Mouse (Mus musculus) midbrain, embryonic 14.5 days (tissue): ENCODE measurements at regions not wholly inside any gene's neighbourhood (a gene's known extent, or its start where the extent isn't known, plus 50 kb on each side); places are given as distances from the start of the nearest gene placed in this dataset.

Experiments used
- ATAC-seq: fragments of 200-750 bp; cut with Nextera tagmentation; 2 replicates; pipeline ENCODE4 v1.8.0; 2017; ENCODE audit warnings: moderate number of reproducible peaks, moderate library complexity; ENCODE audit not compliant: low FRiP score, low TSS enrichment
- DNase-seq: peaks from one replicate; pipeline ENCODE4 v3.0.0-alpha.2; 2015
- H3K27ac ChIP-seq: fragments of 300-500 bp; sonication (generic); replicated peaks from 2 replicates; pipeline ENCODE4 v1.5.1; 2014; ENCODE audit warnings: mild to moderate bottlenecking, low read depth, low read length, moderate library complexity
- H3K27me3 ChIP-seq: fragments of 300-500 bp; sonication (generic); 2 replicates; pipeline ENCODE4 v1.6.1; 2014; ENCODE audit warnings: low read length, control low read depth, mixed read lengths; ENCODE audit not compliant: control insufficient read depth, insufficient read depth
- H3K36me3 ChIP-seq: fragments of 300-500 bp; sonication (generic); 2 replicates; pipeline ENCODE4 v1.6.1; 2014; ENCODE audit warnings: low read length, control low read depth; ENCODE audit not compliant: control insufficient read depth, insufficient read depth
- H3K4me1 ChIP-seq: fragments of 300-500 bp; sonication (generic); 2 replicates; pipeline ENCODE4 v1.6.1; 2014; ENCODE audit warnings: mild to moderate bottlenecking, antibody characterized with exemption, low read length, control low read depth; ENCODE audit not compliant: control insufficient read depth, insufficient read depth
- H3K4me2 ChIP-seq: fragments of 300-500 bp; sonication (generic); 2 replicates; pipeline ENCODE4 v1.6.1; 2014; ENCODE audit warnings: mild to moderate bottlenecking, low read length, moderate library complexity
- H3K4me3 ChIP-seq: fragments of 300-500 bp; sonication (generic); replicated peaks from 2 replicates; pipeline ENCODE4 v1.5.1; 2014; ENCODE audit warnings: low read depth, low read length
- H3K9ac ChIP-seq: fragments of 300-500 bp; sonication (generic); replicated peaks from 2 replicates; pipeline ENCODE4 v1.6.1; 2014; ENCODE audit warnings: mild to moderate bottlenecking, low read length, moderate library complexity
- H3K9me3 ChIP-seq: fragments of 300-500 bp; sonication (generic); 2 replicates; pipeline ENCODE4 v1.6.1; 2016; ENCODE audit warnings: low read length, control low read depth, mixed read lengths; ENCODE audit not compliant: control insufficient read depth
- WGBS: fragments of 180-500 bp; shearing (Covaris S2); extraction: QIAGEN DNeasy Blood & Tissue Kit; methylation state at CpG from one replicate; pipeline ENCODE4 v1.1.7; 2014; 5-methylcytosine and 5-hydroxymethylcytosine counted together

GRCm38 (mm10) chr6:93084286-93084685, 141.0 kb upstream of the Adamts9 start:
- no peak overlapping the region for H3K4me3 ChIP-seq
- DNase-seq (no peak), ATAC-seq (no peak)
- no peaks in the 10 kb centered on the region for H3K27me3 ChIP-seq
- no peaks in the 10 kb centered on the region for H3K9me3 ChIP-seq
- H3K36me3 ChIP-seq = no peaks in the 10 kb centered on the region
- no peak overlapping the region for H3K9ac ChIP-seq
- no peak overlapping the region for H3K4me2 ChIP-seq
- no peaks in the 10 kb centered on the region for H3K4me1 ChIP-seq
- no peak overlapping the region for H3K27ac ChIP-seq
- WGBS = 91% methylated on average over 1 of the region's 1 CpGs

DNA sequence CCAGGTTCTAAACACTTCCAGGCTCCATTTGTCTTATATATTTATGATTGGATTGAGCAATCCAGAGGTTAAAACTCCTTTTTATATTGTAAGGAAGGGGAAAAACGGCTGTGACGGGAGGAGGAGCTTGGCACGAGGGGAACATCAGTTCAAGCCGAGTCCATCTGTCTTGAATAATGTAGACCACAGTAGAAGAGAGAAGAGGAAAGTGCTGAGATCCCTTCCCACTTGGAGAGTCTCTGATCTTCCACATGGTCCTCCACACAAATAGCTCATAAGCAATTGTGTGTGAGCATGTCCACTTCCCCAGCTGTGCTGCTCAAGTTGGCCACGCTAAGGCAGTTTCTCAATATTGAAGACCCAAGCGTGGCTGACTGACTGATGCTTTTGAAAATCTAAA, 140.4 kb upstream of the Adamts9 start:
- Histone ChIP-seq H3K27ac (no peak overlapping the region), H3K9me3 (no peaks in the 10 kb centered on the region), H3K36me3 (no peaks in the 10 kb centered on the region), H3K4me1 (no peaks in the 10 kb centered on the region), H3K9ac (no peak overlapping the region), H3K4me2 (no peak overlapping the region), H3K27me3 (no peaks in the 10 kb centered on the region), H3K4me3 (no peak overlapping the region)
- 93% methylated on average over 6 of the region's 6 CpGs for WGBS
- DNase-seq (no peak), ATAC-seq (no peak)

- no peak overlapping the region for H3K9ac ChIP-seq
- H3K9me3 ChIP-seq = no peaks in the 10 kb centered on the region
- WGBS = 79% methylated on average over 4 of the region's 4 CpGs
- H3K27me3 ChIP-seq = no peaks in the 10 kb centered on the region
- no peak overlapping the region for H3K4me3 ChIP-seq
- H3K27ac ChIP-seq = no peak overlapping the region
- DNase-seq (no peak), ATAC-seq (no peak)
- no peaks in the 10 kb centered on the region for H3K4me1 ChIP-seq
- H3K4me2 ChIP-seq = no peak overlapping the region
- no peaks in the 10 kb centered on the region for H3K36me3 ChIP-seq
These were observed 138.9 kb upstream of the Adamts9 start for GRCm38 (mm10) chr6:93082205-93082604.

DNA sequence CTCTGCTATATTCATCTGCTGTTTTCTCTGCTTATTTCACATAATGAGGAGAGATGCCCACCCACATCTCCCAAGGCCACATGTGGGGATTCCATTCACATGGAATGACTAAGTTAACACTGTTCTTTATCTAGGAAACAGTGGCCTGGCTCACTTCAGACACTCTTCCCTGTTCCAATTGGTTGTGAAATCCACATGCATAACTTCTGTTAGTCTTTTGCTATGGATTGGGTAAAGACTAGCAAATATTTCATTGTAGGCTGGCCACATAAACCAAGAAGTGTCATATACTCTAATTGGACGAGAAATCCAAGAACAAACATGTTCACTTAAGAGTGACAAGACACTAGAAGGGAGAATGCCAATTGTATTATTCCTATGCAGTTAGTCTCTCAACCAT, 133.4 kb upstream of the Adamts9 start:
- Histone ChIP-seq H3K4me2 (no peak overlapping the region), H3K9me3 (no peaks in the 10 kb centered on the region), H3K27me3 (no peaks in the 10 kb centered on the region), H3K4me3 (no peak overlapping the region), H3K27ac (no peak overlapping the region), H3K36me3 (no peaks in the 10 kb centered on the region), H3K4me1 (no peaks in the 10 kb centered on the region), H3K9ac (no peak overlapping the region)
- 85% methylated on average over 1 of the region's 1 CpGs for WGBS
- DNase-seq (no peak), ATAC-seq (no peak)

GRCm38 (mm10) chr6:93075867-93076266, 132.6 kb upstream of the Adamts9 start:
- Histone ChIP-seq H3K4me3 (no peak overlapping the region), H3K9ac (no peak overlapping the region), H3K9me3 (no peaks in the 10 kb centered on the region), H3K36me3 (no peaks in the 10 kb centered on the region), H3K4me2 (no peak overlapping the region), H3K27ac (no peak overlapping the region), H3K27me3 (no peaks in the 10 kb centered on the region), H3K4me1 (no peaks in the 10 kb centered on the region)
- ATAC-seq (no peak), DNase-seq (no peak)
- 57% methylated on average over 5 of the region's 5 CpGs for WGBS

- Histone ChIP-seq H3K4me1 (no peaks in the 10 kb centered on the region), H3K9me3 (no peaks in the 10 kb centered on the region), H3K27ac (no peak overlapping the region), H3K4me3 (no peak overlapping the region), H3K36me3 (no peaks in the 10 kb centered on the region), H3K27me3 (no peaks in the 10 kb centered on the region), H3K4me2 (no peak overlapping the region), H3K9ac (no peak overlapping the region)
- DNase-seq (no peak), ATAC-seq (no peak)
- WGBS = 86% methylated on average over 4 of the region's 4 CpGs
These were observed 131.7 kb upstream of the Adamts9 start for GRCm38 (mm10) chr6:93075011-93075410.

GRCm38 (mm10) chr6:93070916-93071315, 127.6 kb upstream of the Adamts9 start:
- Histone ChIP-seq H3K4me2 (no peak overlapping the region), H3K9me3 (no peaks in the 10 kb centered on the region), H3K4me3 (no peak overlapping the region), H3K36me3 (no peaks in the 10 kb centered on the region), H3K4me1 (no peaks in the 10 kb centered on the region), H3K9ac (no peak overlapping the region), H3K27me3 (no peaks in the 10 kb centered on the region), H3K27ac (no peak overlapping the region)
- DNase-seq (no peak), ATAC-seq (no peak)
- WGBS = 91% methylated on average over 5 of the region's 5 CpGs

- Histone ChIP-seq H3K4me3 (no peak overlapping the region), H3K9me3 (no peaks in the 10 kb centered on the region), H3K27ac (no peak overlapping the region), H3K9ac (no peak overlapping the region), H3K36me3 (no peaks in the 10 kb centered on the region), H3K27me3 (no peaks in the 10 kb centered on the region), H3K4me1 (no peaks in the 10 kb centered on the region), H3K4me2 (no peak overlapping the region)
- ATAC-seq (no peak), DNase-seq (no peak)
- WGBS = 94% methylated on average over 5 of the region's 5 CpGs
These were observed 124.5 kb upstream of the Adamts9 start for GRCm38 (mm10) chr6:93067808-93068207.

DNA sequence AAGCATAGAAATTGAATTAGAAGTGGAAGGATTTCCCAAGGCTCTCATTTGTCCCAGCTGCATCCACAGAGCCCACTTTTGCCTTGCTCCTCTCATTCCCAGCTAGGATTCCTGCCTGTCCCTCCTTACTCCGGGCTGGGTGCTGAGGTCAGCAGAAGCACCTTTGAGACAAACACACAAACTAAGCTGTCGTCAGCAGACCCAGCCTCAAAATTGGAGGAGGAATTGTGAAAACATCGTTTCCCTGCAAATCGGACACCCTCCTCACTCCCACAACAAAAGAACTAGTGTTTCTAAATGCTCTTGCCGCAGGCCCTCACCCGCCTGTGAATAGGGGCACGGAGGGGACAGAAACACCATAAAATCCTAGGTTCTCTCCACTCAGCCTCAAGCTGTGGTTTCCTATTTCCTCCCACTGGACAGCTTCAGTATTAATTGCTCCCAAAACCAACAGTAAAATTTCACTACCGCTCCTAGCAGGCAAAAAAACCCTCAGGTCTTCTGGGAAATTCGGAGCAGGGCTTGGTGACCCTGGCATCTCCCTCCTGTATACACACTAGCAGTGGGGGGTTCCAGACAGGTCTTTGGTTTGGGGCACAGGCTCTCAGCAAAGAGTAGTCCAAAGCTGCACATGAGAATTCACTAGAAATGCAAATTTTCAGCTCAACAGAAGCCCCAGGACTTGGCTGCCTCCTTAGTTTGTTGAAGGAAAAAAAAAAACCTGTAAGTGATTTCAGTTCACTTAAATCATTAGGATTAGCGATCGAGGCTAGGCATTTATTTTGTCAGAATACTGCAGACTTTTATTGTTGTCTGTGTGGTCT, 123.5 kb upstream of the Adamts9 start:
- peak; percentile 6 for DNase-seq
- H3K27ac ChIP-seq = no peak overlapping the region
- no peak for ATAC-seq

More for the DNA sequence above, 123.5 kb upstream of the Adamts9 start:
- Histone ChIP-seq H3K4me2 (no peak overlapping the region), H3K4me3 (no peak overlapping the region), H3K27me3 (no peaks in the 10 kb centered on the region), H3K9me3 (no peaks in the 10 kb centered on the region), H3K4me1 (no peaks in the 10 kb centered on the region), H3K9ac (no peak overlapping the region), H3K36me3 (no peaks in the 10 kb centered on the region)
- 47% methylated on average over 11 of the region's 11 CpGs for WGBS
